Comparison of ENCODE assay signal across 12 mouse cellular contexts in genomic region chr13:103612720-103613332, GRCm38 (mm10).
A peak's percentile ranks its signal among the peaks of the same experiment; 100 is the strongest.
DNase-seq lines count a peak whose midpoint lies in the region; ATAC-seq lines count a peak whose summit lies in the region.
"Had no signal": no experiment of that assay in that cellular context is flagged by ENCODE, and none has a peak within 500 bp of the region (broad histone marks: within the 10 kb centered on the region; RNA-seq: fewer than 3 reads in every experiment).

No protein-coding gene starts in this region.

- no peak overlapping the region for H3K27ac ChIP-seq in heart, embryonic 13.5 days (replicated peaks)
- H3K27ac ChIP-seq in embryonic facial prominence, embryonic 11.5 days (replicated peaks; ENCODE audit: low read depth, low read length), result 0 out of 2 replicates have a peak overlapping the region, but pooled peaks have one; percentile 9
- H3K27ac ChIP-seq in limb, embryonic 15.5 days, result peak overlapping the region; percentile 47; the same call in 1 of the 2 replicates
- H3K27ac ChIP-seq: lung, embryonic 15.5 days had no signal

- H3K9ac ChIP-seq in heart, embryonic 13.5 days, result no peak overlapping the region
- no peak overlapping the region for H3K9ac ChIP-seq in embryonic facial prominence, embryonic 11.5 days (replicated peaks; ENCODE audit: low read length)
- H3K9ac ChIP-seq in limb, embryonic 15.5 days, result 0 out of 2 replicates have a peak overlapping the region, but pooled peaks have one; percentile 11
- H3K9ac ChIP-seq: lung, embryonic 15.5 days had no signal

- H3K9me3 ChIP-seq in heart, embryonic 13.5 days, result no peaks in the 10 kb centered on the region
- H3K9me3 ChIP-seq in embryonic facial prominence, embryonic 11.5 days (replicated peaks; ENCODE audit: control insufficient read depth, low read length), result no peaks in the 10 kb centered on the region
- no peaks in the 10 kb centered on the region; the same call in 1 of the 2 replicates for H3K9me3 ChIP-seq in limb, embryonic 15.5 days
- H3K9me3 ChIP-seq: lung, embryonic 15.5 days had no signal

- H3K4me2 ChIP-seq in heart, embryonic 13.5 days, result peak overlapping the region; percentile 53
- H3K4me2 ChIP-seq in embryonic facial prominence, embryonic 11.5 days (ENCODE audit: low read depth, low read length), result no peak overlapping the region; the same call in 1 of the 2 replicates
- H3K4me2 ChIP-seq in limb, embryonic 15.5 days, result peak overlapping the region; percentile 24; the same call in 1 of the 2 replicates
- H3K4me2 ChIP-seq: lung, embryonic 15.5 days had no signal

- H3K36me3 ChIP-seq in heart, embryonic 13.5 days, result no peaks in the 10 kb centered on the region
- H3K36me3 ChIP-seq in embryonic facial prominence, embryonic 11.5 days (replicated peaks; ENCODE audit: control insufficient read depth, insufficient read depth, low read depth, low read length), result no peaks in the 10 kb centered on the region
- H3K36me3 ChIP-seq in limb, embryonic 15.5 days, result no peaks in the 10 kb centered on the region
- H3K36me3 ChIP-seq: lung, embryonic 15.5 days had no signal

- H3K4me1 ChIP-seq in heart, embryonic 13.5 days, result peaks cover 10% of the 10 kb centered on the region
- no peaks in the 10 kb centered on the region for H3K4me1 ChIP-seq in embryonic facial prominence, embryonic 11.5 days (ENCODE audit: control insufficient read depth, insufficient read depth, low read length)
- peaks cover 5% of the 10 kb centered on the region; the same call in 1 of the 2 replicates for H3K4me1 ChIP-seq in limb, embryonic 15.5 days
- H3K4me1 ChIP-seq: lung, embryonic 15.5 days had no signal

- WGBS in heart, embryonic 13.5 days, result 36% methylated on average over 11 of the region's 11 CpGs
- WGBS in embryonic facial prominence, embryonic 11.5 days, result 37% methylated on average over 11 of the region's 11 CpGs
- WGBS in limb, embryonic 15.5 days, result 37% methylated on average over 11 of the region's 11 CpGs

- no peaks in the 10 kb centered on the region for H3K27me3 ChIP-seq in heart, embryonic 13.5 days (replicated peaks)
- H3K27me3 ChIP-seq in embryonic facial prominence, embryonic 11.5 days (ENCODE audit: control insufficient read depth, insufficient read depth, low read length), result no peaks in the 10 kb centered on the region
- H3K27me3 ChIP-seq in limb, embryonic 15.5 days, result no peaks in the 10 kb centered on the region
- H3K27me3 ChIP-seq: lung, embryonic 15.5 days had no signal

- no peak for DNase-seq in heart, adult 8-10 months (ENCODE audit: low spot score)
- DNase-seq in Muller cell, postnatal 12 days (ENCODE audit: inconsistent ontology term), result peak; percentile 10
- peak; percentile 63 for DNase-seq in embryonic facial prominence, embryonic 11.5 days (ENCODE audit: low spot score)
- DNase-seq in right cerebral cortex, postnatal 25 days, result no peak
- no peak for DNase-seq in kidney, postnatal 4 days
- DNase-seq: adrenal gland, postnatal 36 days; cerebellum, postnatal 10 days; kidney, adult 11 months had no signal

- no peak for ATAC-seq in heart, embryonic 13.5 days (ENCODE audit: extremely low read depth, insufficient number of reproducible peaks, low FRiP score, low TSS enrichment)
- peak; percentile 84 for ATAC-seq in embryonic facial prominence, embryonic 11.5 days (replicated peaks; ENCODE audit: insufficient number of reproducible peaks, low FRiP score, low TSS enrichment, low read depth)
- ATAC-seq in limb, embryonic 15.5 days (ENCODE audit: insufficient number of reproducible peaks, low FRiP score, low TSS enrichment, low read depth), result no peak
- ATAC-seq in cerebellum, adult (ENCODE audit: insufficient number of reproducible peaks, low FRiP score, low TSS enrichment), result no peak

- H3K4me3 ChIP-seq in heart, embryonic 13.5 days, result no peak overlapping the region; the same call in 1 of the 2 replicates
- H3K4me3 ChIP-seq in embryonic facial prominence, embryonic 11.5 days (ENCODE audit: low read depth, low read length), result no peak overlapping the region
- no peak overlapping the region for H3K4me3 ChIP-seq in limb, embryonic 15.5 days
- H3K4me3 ChIP-seq: lung, embryonic 15.5 days had no signal

Comparison
In these comparisons a context has a peak if more than half of its experiments do, and no peak if none do; other contexts are left out.
1. DNase-seq: peak in Muller cell, postnatal 12 days (single experiment) and embryonic facial prominence, embryonic 11.5 days (single experiment); none in heart, adult 8-10 months (single experiment), right cerebral cortex, postnatal 25 days (single experiment) and kidney, postnatal 4 days (0 of 2).